18 mouse cellular contexts compared by ENCODE assay signal in the genomic region with DNA sequence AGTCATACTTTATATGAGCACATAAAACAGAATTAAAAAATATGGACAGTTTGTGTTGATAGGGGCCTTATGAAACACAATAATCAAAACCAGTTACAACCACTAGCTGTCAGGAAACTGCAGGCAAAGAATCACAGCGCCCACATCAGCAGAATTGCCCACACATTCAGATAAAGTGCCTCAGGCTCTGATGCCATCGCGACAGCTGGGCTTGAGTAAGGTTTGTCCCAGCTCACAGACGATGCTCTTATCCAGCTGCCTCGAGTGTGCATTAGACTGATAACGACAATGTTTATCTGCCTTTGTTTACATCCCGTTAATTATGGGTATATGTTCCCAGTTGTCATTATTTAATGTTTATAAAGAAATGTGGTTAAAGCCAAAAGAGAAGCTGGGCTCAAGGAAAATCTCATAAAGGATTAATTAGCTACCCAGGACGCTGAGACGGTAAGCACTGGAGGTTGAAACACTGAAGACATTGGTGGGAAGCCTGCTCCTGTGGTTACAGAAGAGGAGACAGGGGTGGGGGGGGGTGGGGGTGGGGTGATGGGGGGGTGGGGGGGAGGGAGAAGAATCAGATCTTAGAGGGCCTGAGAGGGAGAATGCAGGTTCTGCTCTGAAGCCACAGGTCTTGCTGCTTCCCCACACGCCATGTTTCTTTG. TPM values are rescaled to one million over a fixed set of nuclear protein-coding genes. Genes with fewer than 3 reads are reported as not detected.
DNase-seq lines count a peak whose midpoint lies in the region; ATAC-seq lines count a peak whose summit lies in the region.
"Had no signal": no experiment of that assay in that cellular context is flagged by ENCODE, and none has a peak within 500 bp of the region (broad histone marks: within the 10 kb centered on the region; RNA-seq: fewer than 3 reads in every experiment).

No protein-coding gene starts in this region.

- H3K27me3 ChIP-seq in hindbrain, embryonic 13.5 days, result no peaks in the 10 kb centered on the region
- H3K27me3 ChIP-seq in hindbrain, embryonic 10.5 days (ENCODE audit: insufficient read depth, poor library complexity, severe bottlenecking), result no peaks in the 10 kb centered on the region
- H3K27me3 ChIP-seq: CH12.LX; liver, embryonic 13.5 days had no signal

- no peak overlapping the region for H3K27ac ChIP-seq in hindbrain, embryonic 13.5 days
- H3K27ac ChIP-seq in hindbrain, embryonic 10.5 days, result no peak overlapping the region
- H3K27ac ChIP-seq: limb, embryonic 10.5 days; liver, embryonic 13.5 days had no signal

- peak; percentile 66; the same call in 1 of the 2 replicates for ATAC-seq in hindbrain, embryonic 13.5 days (ENCODE audit: low FRiP score)

- H3K4me3 ChIP-seq in hindbrain, embryonic 13.5 days, result no peak overlapping the region
- no peak overlapping the region for H3K4me3 ChIP-seq in hindbrain, embryonic 10.5 days
- H3K4me3 ChIP-seq: limb, embryonic 10.5 days; liver, embryonic 13.5 days had no signal

- H3K9ac ChIP-seq in hindbrain, embryonic 13.5 days, result no peak overlapping the region
- H3K9ac ChIP-seq: liver, embryonic 13.5 days had no signal

- no peaks in the 10 kb centered on the region for H3K36me3 ChIP-seq in hindbrain, embryonic 13.5 days
- no peaks in the 10 kb centered on the region for H3K36me3 ChIP-seq in hindbrain, embryonic 10.5 days
- H3K36me3 ChIP-seq: limb, embryonic 10.5 days; liver, embryonic 13.5 days had no signal

- WGBS in hindbrain, embryonic 13.5 days, result 60% methylated on average over 10 of the region's 10 CpGs
- 79% methylated on average over 10 of the region's 10 CpGs for WGBS in hindbrain, embryonic 10.5 days

- H3K4me2 ChIP-seq in hindbrain, embryonic 13.5 days, result no peak overlapping the region
- H3K4me2 ChIP-seq: liver, embryonic 13.5 days had no signal

- DNase-seq in adrenal gland, postnatal 14 days, result peak; percentile 14
- no peak for DNase-seq in adrenal gland, postnatal 10 days
- DNase-seq in hindbrain, embryonic 10.5 days (ENCODE audit: low spot score), result no peak
- DNase-seq in right cerebral cortex, adult 2 months (ENCODE audit: low spot score in 2 of 2), result peak; percentile 13 to 44
- no peak for DNase-seq in right cerebral cortex, postnatal 10 days (ENCODE audit: low spot score in 2 of 2)
- no peak for DNase-seq in cerebellum, adult 18-20 months
- DNase-seq in spleen, adult 18-20 months, result no peak
- DNase-seq: cerebellum, adult 9-10 months; gastrocnemius, postnatal 10 days; heart, postnatal 36 days; kidney, adult 2 months; liver, embryonic 13.5 days; lung, postnatal 36 days; thymus, postnatal 25 days had no signal

- H3K4me1 ChIP-seq in hindbrain, embryonic 13.5 days (replicated peaks), result no peaks in the 10 kb centered on the region
- no peaks in the 10 kb centered on the region for H3K4me1 ChIP-seq in hindbrain, embryonic 10.5 days (replicated peaks)
- H3K4me1 ChIP-seq: limb, embryonic 10.5 days had no signal

- H3K9me3 ChIP-seq in hindbrain, embryonic 13.5 days, result no peaks in the 10 kb centered on the region
- H3K9me3 ChIP-seq in hindbrain, embryonic 10.5 days, result no peaks in the 10 kb centered on the region
- H3K9me3 ChIP-seq: limb, embryonic 10.5 days; liver, embryonic 13.5 days had no signal

RNA-seq across cellular contexts. Expression of a gene that starts 13.6 kb away (rescaled TPM):
- not detected in 2 replicates for total RNA-seq in adrenal gland, postnatal 14 days (2021)
- not detected for total RNA-seq in adrenal gland, postnatal 10 days (2021)
- polyA plus RNA-seq in hindbrain, embryonic 13.5 days (2015; fragmentation: Nextera tagmentation; extraction: Ambion mirVana), result 0.09 and 0.17 TPM in 2 replicates
- 0.09 TPM in 1 of 2 replicates, not detected in the other for polyA plus RNA-seq in hindbrain, embryonic 10.5 days (2016; fragmentation: Nextera tagmentation; extraction: Ambion mirVana)
- total RNA-seq: CH12.LX; gastrocnemius, postnatal 10 days; heart, postnatal 36 days had no signal
- polyA plus RNA-seq: kidney, adult 2 months; liver, embryonic 13.5 days; stomach, embryonic 16.5 days had no signal

Comparison
In these comparisons a context has a peak if more than half of its experiments do, and no peak if none do; other contexts are left out.
1. DNase-seq: peak in adrenal gland, postnatal 14 days (single experiment) and right cerebral cortex, adult 2 months (2 of 2); none in adrenal gland, postnatal 10 days (single experiment), hindbrain, embryonic 10.5 days (single experiment), right cerebral cortex, postnatal 10 days (0 of 2), cerebellum, adult 18-20 months (0 of 2) and spleen, adult 18-20 months (0 of 2).